Mouse (Mus musculus): ENCODE data around the gene Rnf114.

DNA sequence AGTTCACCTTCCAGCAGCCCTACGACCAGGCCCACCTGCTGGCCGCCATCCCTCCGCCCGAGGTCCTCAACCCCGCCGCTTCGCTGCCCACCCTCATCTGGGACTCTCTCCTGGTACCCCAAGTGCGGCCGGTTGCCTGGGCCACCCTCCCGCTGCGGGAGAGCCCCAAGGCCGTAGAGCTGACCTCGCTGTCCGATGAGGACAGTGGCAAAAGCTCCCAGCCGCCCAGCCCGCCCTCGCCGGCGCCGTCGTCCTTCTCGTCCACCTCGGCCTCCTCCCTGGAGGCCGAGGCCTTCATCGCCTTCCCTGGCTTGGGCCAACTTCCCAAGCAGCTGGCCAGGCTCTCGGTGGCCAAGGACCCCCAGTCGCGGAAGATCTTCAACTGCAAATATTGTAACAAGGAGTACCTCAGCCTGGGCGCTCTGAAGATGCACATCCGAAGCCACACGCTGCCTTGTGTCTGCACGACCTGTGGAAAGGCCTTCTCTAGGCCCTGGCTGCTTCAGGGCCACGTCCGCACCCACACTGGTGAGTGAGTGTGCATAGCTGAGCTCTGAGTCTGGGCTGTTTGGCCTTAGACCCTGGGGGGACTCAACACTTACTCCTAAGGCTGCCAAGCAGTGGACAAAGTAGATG is 46.3 kb downstream of the Rnf114 start:
- TF ChIP-seq POLR2A (IDR thresholded peaks at IDR 0.05; ENCODE audit: extremely low read depth, insufficient read depth, low read length) (no peak), CTCF (IDR thresholded peaks at IDR 0.05; ENCODE audit: low read depth, low read length) (no peak)
